Mouse (Mus musculus) CH12.LX (cell line): ENCODE results near the gene Sf3b4. TPM values are rescaled to one million over a fixed set of nuclear protein-coding genes. Genes with fewer than 3 reads are reported as not detected.
A peak's percentile ranks its signal among the peaks of the same experiment; 100 is the strongest.

Experiments used
- DNase-seq: peaks from one replicate; pipeline ENCODE4 v3.0.0-alpha.2; 2013; ENCODE audit errors: extremely low read depth
- H3K27ac ChIP-seq: 2 replicates; pipeline ENCODE4 v1.5.1; 2012; ENCODE audit warnings: low read depth, mild to moderate bottlenecking, control low read depth, moderate library complexity; ENCODE audit not compliant: insufficient read depth
- H3K27me3 ChIP-seq: replicated peaks from 2 replicates; pipeline ENCODE3; 2012; ENCODE audit warnings: inconsistent platforms
- H3K36me3 ChIP-seq, 2 experiments: replicated peaks in 1 of 2; 2 replicates each; pipeline versions ENCODE3 to v1.6.1; 2012; ENCODE audit warnings: inconsistent platforms in 1 of 2, low read length in 1 of 2, mild to moderate bottlenecking in 1 of 2, mixed read lengths in 1 of 2, moderate library complexity in 1 of 2; ENCODE audit not compliant: control insufficient read depth in 1 of 2, insufficient read depth in 1 of 2
- H3K4me1 ChIP-seq, 2 experiments: 2 replicates each; pipeline ENCODE4 v1.6.1; 2012; ENCODE audit warnings: inconsistent platforms in 1 of 2, moderate library complexity in 1 of 2; ENCODE audit not compliant: insufficient read depth in 2 of 2, control insufficient read depth in 1 of 2
- H3K4me2 ChIP-seq: 2 replicates; pipeline ENCODE4 v1.6.1; 2012; ENCODE audit warnings: low read depth, mild to moderate bottlenecking, control low read depth; ENCODE audit not compliant: poor library complexity, insufficient read depth, severe bottlenecking
- H3K4me3 ChIP-seq, 3 experiments: fragments of 150-350 bp in 1 of 3; sonication (generic) in 1 of 3; replicated peaks in 1 of 3; 2 replicates each; pipeline versions ENCODE3 to v1.5.1; 2011 to 2012; ENCODE audit warnings: low read depth in 2 of 3, low read length in 2 of 3, mild to moderate bottlenecking in 2 of 3, moderate library complexity in 2 of 3, control low read depth in 1 of 3, improper control_type of control experiment in 1 of 3, inconsistent platforms in 1 of 3, mixed read lengths in 1 of 3; ENCODE audit not compliant: poor library complexity in 1 of 3
- H3K79me2 ChIP-seq: replicated peaks from 2 replicates; pipeline ENCODE4 v1.6.1; 2012; ENCODE audit warnings: mild to moderate bottlenecking, moderate library complexity; ENCODE audit not compliant: control insufficient read depth, poor library complexity, insufficient read depth, severe bottlenecking; ENCODE audit errors: extremely low read depth
- H3K9ac ChIP-seq: 2 replicates; pipeline ENCODE4 v1.6.1; 2012; ENCODE audit warnings: low read depth, mild to moderate bottlenecking, control low read depth, moderate library complexity; ENCODE audit not compliant: insufficient read depth
- H3K9me3 ChIP-seq: replicated peaks from 2 replicates; pipeline ENCODE3; 2012; ENCODE audit warnings: low read length, inconsistent platforms, mixed read lengths
- BHLHE40 ChIP-seq: IDR thresholded peaks from 2 replicates; pipeline ENCODE4 v1.6.1; 2011; ENCODE audit warnings: mild to moderate bottlenecking, low read depth, low read length, improper control_type of control experiment
- CHD2 ChIP-seq: IDR thresholded peaks from 2 replicates; pipeline ENCODE4 v1.6.1; 2011; ENCODE audit warnings: low read length, improper control_type of control experiment
- IRF4 ChIP-seq: IDR thresholded peaks from 2 replicates; pipeline ENCODE4 v1.6.1; 2014; ENCODE audit warnings: low read depth, mild to moderate bottlenecking, inconsistent platforms, low read length, improper control_type of control experiment
- JUN ChIP-seq: IDR thresholded peaks from 2 replicates; pipeline ENCODE4 v1.6.1; 2011; ENCODE audit warnings: low read depth, mild to moderate bottlenecking, low read length, improper control_type of control experiment, moderate library complexity; ENCODE audit not compliant: insufficient read depth
- KAT2A ChIP-seq: IDR thresholded peaks from 2 replicates; pipeline ENCODE4 v1.6.1; 2012; ENCODE audit warnings: low read length, improper control_type of control experiment, inconsistent platforms; ENCODE audit not compliant: insufficient replicate concordance
- MAX ChIP-seq: IDR thresholded peaks from 2 replicates; pipeline ENCODE4 v1.6.1; 2011; ENCODE audit warnings: low read length, improper control_type of control experiment
- MEF2A ChIP-seq: IDR thresholded peaks from 2 replicates; pipeline ENCODE4 v1.6.1; 2014; ENCODE audit warnings: low read depth, mild to moderate bottlenecking, inconsistent platforms, low read length, improper control_type of control experiment, borderline replicate concordance
- MXI1 ChIP-seq: IDR thresholded peaks from 2 replicates; pipeline ENCODE4 v1.6.1; 2011; ENCODE audit warnings: mild to moderate bottlenecking, low read depth, low read length, improper control_type of control experiment
- MYC ChIP-seq: IDR thresholded peaks from 2 replicates; pipeline ENCODE4 v1.6.1; 2011; ENCODE audit warnings: low read depth, mild to moderate bottlenecking, improper control_type of control experiment, low read length
- NELFE ChIP-seq: IDR thresholded peaks from 2 replicates; pipeline ENCODE4 v1.6.1; 2011; ENCODE audit warnings: low read depth, low read length, improper control_type of control experiment
- NRF1 ChIP-seq: IDR thresholded peaks from 2 replicates; pipeline ENCODE4 v1.6.1; 2014; ENCODE audit warnings: low read depth, mild to moderate bottlenecking, inconsistent platforms, low read length, improper control_type of control experiment, moderate library complexity
- PAX5 ChIP-seq: IDR thresholded peaks from 2 replicates; pipeline ENCODE4 v1.6.1; 2012; ENCODE audit warnings: low read length, inconsistent platforms, mixed read lengths
- POLR2A ChIP-seq: IDR thresholded peaks from 2 replicates; pipeline ENCODE4 v1.6.1; 2011; ENCODE audit warnings: low read depth, mild to moderate bottlenecking, improper control_type of control experiment, low read length
- POLR2AphosphoS2 ChIP-seq: IDR thresholded peaks from 2 replicates; pipeline ENCODE4 v1.6.1; 2011; ENCODE audit warnings: low read depth, low read length, improper control_type of control experiment
- RCOR1 ChIP-seq: conservative IDR thresholded peaks from 2 replicates; pipeline ENCODE4 v1.6.1; 2012; ENCODE audit warnings: low read depth, mild to moderate bottlenecking, inconsistent platforms, low read length, improper control_type of control experiment
- SIN3A ChIP-seq: IDR thresholded peaks from 2 replicates; pipeline ENCODE4 v1.6.1; 2012; ENCODE audit warnings: low read length, improper control_type of control experiment, inconsistent platforms
- TBP ChIP-seq: conservative IDR thresholded peaks from 2 replicates; pipeline ENCODE4 v1.6.1; 2011; ENCODE audit warnings: low read depth, low read length, improper control_type of control experiment
- UBTF ChIP-seq: IDR thresholded peaks from 2 replicates; pipeline ENCODE4 v1.6.1; 2012; ENCODE audit warnings: low read depth, mild to moderate bottlenecking, inconsistent platforms, low read length, improper control_type of control experiment, moderate library complexity
- USF1 ChIP-seq: IDR thresholded peaks from 2 replicates; pipeline ENCODE4 v1.6.1; 2014; ENCODE audit warnings: low read depth, mild to moderate bottlenecking, inconsistent platforms, low read length, improper control_type of control experiment
- USF2 ChIP-seq: conservative IDR thresholded peaks from 2 replicates; pipeline ENCODE4 v1.6.1; 2011; ENCODE audit warnings: low read depth, low read length, improper control_type of control experiment
- ZC3H11A ChIP-seq: IDR thresholded peaks from 2 replicates; pipeline ENCODE4 v1.6.1; 2012; ENCODE audit warnings: low read depth, mild to moderate bottlenecking, inconsistent platforms, low read length, improper control_type of control experiment
- ZMIZ1 ChIP-seq: IDR thresholded peaks from 2 replicates; pipeline ENCODE4 v1.6.1; 2012; ENCODE audit warnings: low read depth, mild to moderate bottlenecking, inconsistent platforms, low read length, improper control_type of control experiment
- ZNF384 ChIP-seq: IDR thresholded peaks from 2 replicates; pipeline ENCODE4 v1.6.1; 2012; ENCODE audit warnings: low read depth, low read length, improper control_type of control experiment, inconsistent platforms
- dilution Hi-C: fragments of 300-500 bp; cut with MboI; formaldehyde crosslinking; loops from 2 replicates; pipeline ENCODE4 v1.14.3; 2020; ENCODE audit warnings: low sequenced_read_pairs; ENCODE audit not compliant: extremely low pct_unique_long_range_greater_than_20kb, extremely low pct_ligation_motif_present
- in situ Hi-C: fragments of 300-500 bp; cut with MboI; formaldehyde crosslinking; loops from 3 replicates; pipeline ENCODE4 v1.14.3; 2019; ENCODE audit warnings: low sequenced_read_pairs, low pct_ligation_motif_present, low pct_unique_long_range_greater_than_20kb, mixed read lengths
- polyA plus RNA-seq: library from polyadenylated mRNA; unstranded; fragments of >175 nt; gene quantifications from 2 replicates; pipeline ENCODE4 v1.2.1, GENCODE M21; 2012; ENCODE audit warnings: low read depth; ENCODE audit not compliant: insufficient read length
- total RNA-seq, 2 experiments: library from RNA; depleted of rRNA; stranded (reverse); fragments of 300-350 nt in 1 of 2; fragments of >200 nt in 1 of 2; gene quantifications; 2 replicates each; pipeline ENCODE4 v1.2.3; 2012 to 2014

Gene Sf3b4
- total and polyA plus RNA-seq, 3 experiments, result 38.1 to 147 (median 47.9) TPM

DNA sequence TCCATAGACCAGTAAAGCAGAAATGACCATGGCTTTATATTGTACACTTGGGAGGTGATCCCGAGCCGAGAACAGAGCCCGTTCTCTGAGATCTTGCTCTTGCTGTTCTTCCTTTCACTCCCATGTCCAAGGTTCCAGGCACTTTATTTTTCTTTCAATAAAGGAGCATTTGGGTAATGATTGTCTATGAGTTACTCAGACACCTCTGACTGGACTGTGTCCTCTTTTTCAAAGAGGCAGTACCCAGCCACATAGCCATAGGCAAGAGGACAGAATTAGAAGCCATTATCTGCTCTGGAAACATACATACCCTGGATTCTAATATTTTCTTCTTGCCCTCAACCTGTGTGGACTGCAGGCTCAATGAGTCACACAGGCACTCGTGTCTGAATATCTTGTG lies 12.3 kb upstream of the Sf3b4 start:
- dilution Hi-C loops, result no loop called here
- H3K27ac ChIP-seq, result no peak overlapping the region
- no peaks in the 10 kb centered on the region for H3K9me3 ChIP-seq
- TF ChIP-seq TBP, result no peak
- no peak for TF ChIP-seq MYC
- TF ChIP-seq BHLHE40, result no peak
- TF ChIP-seq RCOR1, result no peak
- no peak for TF ChIP-seq JUN
- no peak for TF ChIP-seq CHD2
- no peak for TF ChIP-seq MAX
- TF ChIP-seq ZNF384, result no peak
- TF ChIP-seq NELFE, result no peak
- TF ChIP-seq SIN3A, result no peak
- no peak for TF ChIP-seq POLR2A
- TF ChIP-seq NRF1, result no peak
- no peak for TF ChIP-seq ZC3H11A
- TF ChIP-seq POLR2AphosphoS2, result no peak
- TF ChIP-seq MXI1, result no peak
- no peak for TF ChIP-seq KAT2A
- no peak for TF ChIP-seq MEF2A
- no peak for TF ChIP-seq ZMIZ1
- TF ChIP-seq UBTF, result no peak
- no peaks in the 10 kb centered on the region for H3K79me2 ChIP-seq
- H3K27me3 ChIP-seq, result no peaks in the 10 kb centered on the region
- H3K4me2 ChIP-seq, result no peak overlapping the region
- peaks cover 13 to 39% of the 10 kb centered on the region in 2 experiments for H3K4me1 ChIP-seq
- H3K9ac ChIP-seq, result no peak overlapping the region
- in situ Hi-C loops, result no loop called here
- peaks cover 11 to 22% of the 10 kb centered on the region in 2 experiments for H3K36me3 ChIP-seq
- no peak for DNase-seq
- no peak overlapping the region for H3K4me3 ChIP-seq

- dilution Hi-C loops, result no loop called here
- Histone ChIP-seq H3K27me3 (no peaks in the 10 kb centered on the region), H3K4me3 (no peak overlapping the region)
Observed at GRCm38 (mm10) chr3:96160222-96160802, 11.8 kb upstream of the Sf3b4 start.

More at GRCm38 (mm10) chr3:96160222-96160802, 11.8 kb upstream of the Sf3b4 start:
- peaks cover 13 to 34% of the 10 kb centered on the region in 2 experiments for H3K4me1 ChIP-seq
- in situ Hi-C loops, result no loop called here
- no peak overlapping the region for H3K27ac ChIP-seq
- H3K79me2 ChIP-seq, result no peaks in the 10 kb centered on the region
- H3K36me3 ChIP-seq, result peaks cover 7 to 17% of the 10 kb centered on the region in 2 experiments
- H3K9me3 ChIP-seq, result no peaks in the 10 kb centered on the region
- DNase-seq, result no peak
- H3K9ac ChIP-seq, result no peak overlapping the region
- TF ChIP-seq IRF4, result no peak
- no peak for TF ChIP-seq BHLHE40
- TF ChIP-seq MYC, result no peak
- TF ChIP-seq RCOR1, result no peak
- TF ChIP-seq POLR2AphosphoS2, result peak; percentile 46; the same call in 1 of the 2 replicates
- TF ChIP-seq USF2, result no peak
- TF ChIP-seq MAX, result no peak
- no peak for TF ChIP-seq USF1
- TF ChIP-seq MEF2A, result peak; percentile 41; the same call in 1 of the 2 replicates
- peak; percentile 21; the same call in 1 of the 2 replicates for TF ChIP-seq NELFE
- no peak for TF ChIP-seq JUN
- no peak for TF ChIP-seq PAX5
- H3K4me2 ChIP-seq, result no peak overlapping the region
